Mouse (Mus musculus) T-helper 17 cell (primary cell): ENCODE data around the gene Gm21985.

ENCODE experiments used
- in situ Hi-C, 2 experiments: fragments of 300-600 bp; cut with MboI, MseI; formaldehyde crosslinking; loops; 1 replicate in 1 of 2; 2 replicates in 1 of 2; pipeline ENCODE4 v1.15.1; 2025; ENCODE audit warnings: high pct_unique_total_duplicates in 2 of 2

Gm21985 gene

DNA sequence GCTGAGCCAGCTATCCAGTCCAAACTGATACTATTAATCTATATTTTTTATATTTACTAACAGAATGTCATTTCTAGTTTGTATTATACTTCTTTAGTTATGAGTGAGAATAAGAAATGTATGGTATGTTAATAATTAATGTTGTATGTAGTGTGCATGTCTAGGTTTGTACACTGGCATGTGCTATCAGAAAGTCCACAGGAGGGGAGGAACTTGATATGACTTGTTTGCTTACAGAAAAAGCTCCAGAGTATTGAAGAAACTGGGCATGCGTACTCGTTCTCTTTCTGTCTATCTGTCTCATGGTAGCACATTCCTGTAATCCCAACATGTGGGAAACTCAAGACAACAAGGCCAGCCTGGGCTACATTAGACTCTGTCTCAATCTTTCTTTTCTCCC lies 52.1 kb downstream of the Gm21985 start:
- in situ Hi-C loops = no loop called here

DNA sequence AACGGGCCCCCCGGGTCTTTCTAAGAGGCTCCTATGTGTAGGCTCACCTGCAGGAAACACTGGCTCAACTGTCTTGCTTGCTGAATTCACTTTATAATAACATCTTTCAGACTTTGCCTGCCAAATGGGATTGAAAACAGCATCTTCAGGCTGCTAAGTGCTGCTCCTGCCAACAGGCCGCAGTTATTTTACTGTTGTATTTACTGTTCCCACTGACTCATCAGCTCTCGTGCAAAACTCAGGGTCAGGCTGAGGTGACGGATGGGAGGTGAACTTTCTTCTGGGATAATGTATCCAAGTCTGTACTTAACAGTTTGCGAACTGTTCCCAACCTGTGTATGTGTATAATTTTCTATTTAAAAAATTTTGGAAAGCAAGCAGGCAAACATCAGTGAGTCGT lies 52.8 kb downstream of the Gm21985 start:
- in situ Hi-C loops = no loop called here

DNA sequence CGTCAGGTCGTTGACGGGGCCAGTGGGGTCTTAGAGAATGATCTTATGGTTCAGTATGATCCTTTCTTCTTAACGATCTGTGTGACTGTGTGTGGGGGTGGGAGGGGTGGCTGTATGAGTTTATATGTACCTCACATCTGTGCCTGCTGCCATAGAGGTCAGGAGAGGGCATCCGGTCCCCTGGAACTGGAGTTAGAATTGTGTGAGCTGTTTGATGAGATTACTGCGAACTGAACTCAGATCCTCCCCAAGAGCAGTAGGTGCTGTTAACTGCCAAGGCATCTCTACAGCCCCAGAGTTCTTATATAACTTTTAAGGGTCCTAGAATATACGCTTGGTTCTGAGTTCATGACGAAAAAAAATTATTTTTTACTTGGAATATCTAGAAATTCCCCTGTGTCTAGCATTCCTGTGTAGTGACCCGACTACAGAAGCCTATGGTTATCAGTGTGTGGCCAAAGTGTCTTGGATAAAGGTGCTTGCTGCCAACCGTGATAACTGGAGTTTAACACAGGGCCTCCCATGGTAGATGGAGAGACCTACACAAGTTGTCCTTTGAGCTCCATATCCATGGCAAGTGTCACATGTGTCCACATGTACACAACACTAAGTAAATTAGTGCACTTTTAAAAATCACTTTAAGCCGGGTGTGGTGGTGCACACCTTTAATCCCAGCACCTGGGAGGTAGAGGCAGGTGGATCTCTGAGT lies 62.1 kb downstream of the Gm21985 start:
- in situ Hi-C loops = no loop called here

DNA sequence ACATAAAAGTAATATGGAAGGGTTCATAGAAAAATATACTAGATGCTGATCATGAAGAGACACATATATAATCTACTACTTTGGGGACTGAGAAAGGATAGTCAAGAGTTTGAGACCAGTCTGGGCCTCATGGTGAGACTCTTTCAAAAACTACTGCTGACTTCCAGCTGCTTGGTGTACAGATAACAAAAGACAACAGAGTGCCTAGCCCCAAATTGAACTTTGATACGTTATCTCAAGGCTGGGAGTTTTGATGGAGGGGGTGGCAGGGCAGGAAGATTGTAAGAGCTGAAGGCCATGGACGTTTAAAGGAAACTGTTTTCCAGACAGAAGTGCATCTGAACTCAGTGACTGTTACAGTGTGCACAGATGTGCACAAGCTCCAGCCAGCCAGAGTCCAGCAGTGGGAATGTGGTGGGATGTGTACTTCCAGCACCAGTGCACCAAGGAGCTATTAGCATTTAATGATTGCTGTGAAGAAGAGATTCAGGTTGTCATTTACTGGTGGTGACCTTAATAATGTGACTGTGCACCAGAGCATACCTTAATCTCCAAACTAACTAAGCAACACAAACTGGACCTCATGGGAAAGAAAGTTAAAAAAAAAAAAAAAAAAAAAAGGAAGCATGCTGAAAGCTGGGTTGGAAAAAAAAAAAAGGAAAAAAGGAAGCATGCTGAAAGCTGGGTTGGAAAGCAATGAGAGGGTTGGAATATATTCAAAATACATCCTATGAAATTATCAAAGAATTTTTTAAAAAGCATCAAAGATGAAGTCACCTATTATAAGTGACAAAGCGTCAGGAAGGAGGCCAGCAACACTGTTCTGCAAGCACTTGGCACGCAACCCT lies 66.2 kb downstream of the Gm21985 start:
- in situ Hi-C loops = loop anchor here in 1 of 2 experiments (10.0 kb wide), 1 partner anchor 137 kb away; no protein-coding TSS in a partner anchor

DNA sequence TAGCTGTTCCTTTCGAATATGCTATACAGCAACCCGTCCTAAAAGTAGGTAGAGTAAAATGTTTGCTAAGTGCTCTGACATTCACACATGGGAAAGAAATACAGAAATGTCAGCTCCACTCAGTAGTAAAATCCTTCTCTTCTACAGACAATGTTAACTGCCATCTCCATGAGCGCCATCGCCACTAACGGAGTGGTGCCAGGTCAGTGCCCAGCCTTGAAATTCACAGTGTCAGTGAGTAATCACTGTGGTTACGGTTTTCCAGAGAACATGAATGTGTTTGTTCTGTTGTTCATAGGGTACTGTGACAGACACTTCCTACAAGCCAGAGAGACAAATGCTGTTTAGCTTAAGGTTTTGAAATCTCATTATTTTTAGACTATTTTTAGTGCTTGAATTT lies 71.1 kb downstream of the Gm21985 start:
- in situ Hi-C loops = loop anchor here in 1 of 2 experiments (10.0 kb wide), 1 partner anchor 142 kb away; no protein-coding TSS in a partner anchor

DNA sequence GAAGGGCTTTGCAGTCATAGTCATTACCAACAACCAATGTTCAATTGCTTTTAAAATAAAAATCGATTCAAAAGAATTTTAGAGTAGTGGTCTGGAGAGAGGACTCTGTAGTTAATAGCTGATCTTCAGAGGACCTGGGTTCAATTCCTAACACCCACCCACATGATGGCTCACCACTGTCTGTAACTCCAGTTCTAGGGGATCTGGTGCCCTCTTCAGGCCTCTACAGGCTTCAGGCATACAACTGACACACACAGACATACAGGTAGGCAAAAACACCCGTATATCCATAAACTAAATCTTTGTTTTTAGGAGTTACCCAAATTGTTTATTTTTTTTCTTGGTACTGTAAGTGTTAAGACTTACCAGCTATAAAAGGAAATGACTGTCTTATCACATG lies 73.6 kb downstream of the Gm21985 start:
- in situ Hi-C loops = loop anchor here in 1 of 2 experiments (10.0 kb wide), 1 partner anchor 145 kb away; no protein-coding TSS in a partner anchor

DNA sequence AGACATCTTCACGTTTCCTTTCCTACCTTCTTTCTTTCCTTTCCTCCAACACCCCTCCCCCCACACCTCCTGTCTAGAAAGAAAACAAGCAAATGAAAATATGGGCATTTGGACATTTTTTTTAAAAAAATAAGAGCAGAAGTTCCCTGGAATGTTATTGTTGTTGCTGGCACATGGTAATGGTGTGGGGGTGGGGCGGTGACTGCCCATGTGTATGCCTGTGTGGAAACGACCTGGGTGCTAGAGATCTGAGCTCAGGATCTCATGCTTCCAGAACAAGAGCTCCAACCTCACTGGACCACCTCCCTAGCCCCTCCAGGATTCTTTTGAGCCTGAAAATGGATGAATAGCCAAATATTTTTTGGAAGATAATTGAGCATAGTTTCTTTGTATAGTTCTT lies 75.0 kb downstream of the Gm21985 start:
- in situ Hi-C loops = no loop called here

DNA sequence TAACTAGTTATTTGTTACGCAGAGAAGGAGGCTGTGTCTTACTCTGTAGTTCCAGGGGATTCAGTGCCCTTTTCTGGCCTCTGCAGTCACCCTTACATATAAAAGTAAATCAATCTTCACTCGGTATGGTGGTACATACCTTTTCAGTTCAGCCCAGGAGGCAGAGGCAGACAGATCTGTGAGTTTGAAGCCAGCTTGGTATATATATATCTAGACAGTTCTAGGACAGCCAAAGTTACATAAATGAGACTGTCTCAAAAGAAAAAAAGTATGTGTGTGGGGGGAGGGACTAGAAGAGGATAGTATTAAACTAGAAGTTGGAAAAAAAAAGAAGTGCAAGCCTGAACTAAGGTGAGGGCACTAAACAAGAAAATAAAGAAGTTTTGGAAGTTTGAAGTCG lies 82.1 kb downstream of the Gm21985 start:
- in situ Hi-C loops = loop anchor here in 1 of 2 experiments (5.0 kb wide), 1 partner anchor 51 kb away; no protein-coding TSS in a partner anchor

DNA sequence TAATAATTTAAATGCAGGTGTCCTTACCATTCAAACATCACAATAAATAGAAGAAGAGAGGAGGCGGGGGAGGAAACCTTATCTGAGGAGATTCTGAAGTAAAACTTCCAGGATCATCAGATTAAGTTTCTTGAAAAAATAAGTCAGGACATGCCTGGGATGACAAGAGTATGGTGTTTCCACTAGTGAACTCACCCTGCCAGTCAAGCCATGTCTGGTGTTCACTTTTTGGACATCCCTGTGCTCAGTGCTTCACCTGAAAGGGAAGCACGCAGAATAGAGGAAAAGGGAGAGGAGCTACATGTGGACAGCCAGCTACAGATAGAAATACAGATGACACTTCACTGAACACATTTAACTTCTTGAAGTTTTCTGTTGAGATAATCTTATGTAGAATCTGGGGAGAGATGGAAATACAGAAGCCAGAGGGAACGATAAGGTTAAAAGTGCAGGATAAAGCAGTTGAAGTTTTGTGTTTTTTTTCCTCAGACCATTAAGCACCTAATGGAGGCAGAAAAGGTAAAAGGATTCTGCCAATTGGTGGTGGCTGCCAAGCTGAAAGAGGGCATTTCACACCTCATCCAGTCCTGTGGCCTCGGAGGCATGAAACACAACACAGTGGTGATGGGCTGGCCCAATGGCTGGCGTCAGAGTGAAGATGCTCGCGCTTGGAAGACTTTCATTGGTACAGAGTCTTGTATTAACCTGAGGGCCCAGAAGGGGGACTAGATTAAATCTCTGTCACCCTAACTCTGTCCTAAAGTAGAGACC lies 87.8 kb downstream of the Gm21985 start:
- in situ Hi-C loops = loop anchor here in 1 of 2 experiments (10.0 kb wide), 1 partner anchor 1471 kb away; the partner anchor contains the start of gene Scg5

DNA sequence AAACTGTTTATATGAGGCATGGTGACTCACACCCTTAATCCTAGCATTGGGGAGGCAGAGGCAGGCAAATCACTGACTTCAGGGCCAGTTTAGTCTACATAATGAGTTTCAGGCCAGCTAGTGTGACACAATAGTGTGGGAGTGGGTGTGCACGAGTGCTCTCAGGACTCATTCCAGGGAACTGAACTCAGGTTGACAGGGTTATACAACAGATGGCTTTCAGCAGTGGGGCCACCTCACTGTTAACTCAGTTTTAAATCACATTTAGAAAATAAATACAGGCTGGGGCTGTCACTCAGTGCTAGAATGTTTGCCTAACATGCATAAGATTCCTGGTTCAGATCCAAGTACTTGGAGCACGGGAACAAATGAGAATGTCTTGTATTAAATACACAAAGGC lies 93.5 kb downstream of the Gm21985 start:
- in situ Hi-C loops = loop anchor here in 1 of 2 experiments (5.0 to 10.0 kb wide), 2 partner anchors 97 to 1465 kb away; partner anchors contain the start of genes Nop10 and Scg5

DNA sequence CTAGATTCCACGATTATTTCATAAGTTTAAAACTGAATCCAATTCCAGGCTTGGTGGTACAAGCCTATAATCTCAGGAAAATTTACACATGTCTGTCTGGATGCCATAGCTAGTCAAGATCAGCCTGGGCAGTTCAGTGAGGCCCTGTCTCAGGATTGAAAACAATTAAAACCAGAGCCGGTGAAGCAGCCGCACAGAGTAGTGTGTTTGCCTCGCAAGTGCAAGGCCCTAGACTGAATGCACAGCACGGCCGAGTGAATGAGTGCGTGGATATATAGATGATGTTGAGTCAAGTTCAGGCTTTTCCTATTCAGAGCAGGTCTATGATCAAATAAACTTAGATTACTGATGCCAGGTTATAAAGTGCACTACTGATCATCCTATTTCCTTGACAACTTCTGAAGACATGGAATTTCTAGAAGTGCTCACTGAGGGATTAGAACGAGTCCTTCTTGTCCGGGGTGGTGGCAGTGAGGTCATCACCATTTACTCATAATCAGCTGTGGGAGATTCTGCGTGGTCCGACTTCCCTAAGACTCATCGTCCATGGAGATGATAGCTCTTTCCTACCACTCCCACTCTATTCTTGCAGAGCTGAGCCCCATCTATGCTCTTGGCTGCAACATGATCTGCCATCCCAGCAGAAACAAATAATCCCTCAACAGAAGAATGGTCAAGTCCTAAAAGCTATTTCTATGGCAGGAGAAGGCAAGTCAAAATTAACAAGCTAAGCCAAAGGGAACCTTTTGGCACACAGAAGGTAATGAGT lies 94.1 kb downstream of the Gm21985 start:
- in situ Hi-C loops = no loop called here

DNA sequence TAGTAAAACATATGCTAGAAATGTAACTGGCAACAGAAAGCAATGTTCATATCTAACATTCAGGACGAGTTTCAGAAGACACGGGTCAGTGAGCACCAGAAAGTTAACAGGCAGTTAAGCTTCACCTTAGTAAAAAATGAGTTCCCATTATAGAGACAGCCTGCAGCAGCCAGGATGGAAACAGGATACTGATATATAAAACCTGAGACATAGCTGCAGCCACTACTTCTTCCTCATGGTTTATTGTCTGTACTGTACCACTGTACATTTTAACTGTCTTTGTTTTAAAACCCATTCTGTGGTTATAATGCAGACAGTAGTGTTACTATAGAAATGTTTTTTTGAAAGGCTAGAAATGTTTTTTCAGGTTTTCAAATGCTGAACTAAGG lies 94.7 kb downstream of the Gm21985 start:
- in situ Hi-C loops = no loop called here

DNA sequence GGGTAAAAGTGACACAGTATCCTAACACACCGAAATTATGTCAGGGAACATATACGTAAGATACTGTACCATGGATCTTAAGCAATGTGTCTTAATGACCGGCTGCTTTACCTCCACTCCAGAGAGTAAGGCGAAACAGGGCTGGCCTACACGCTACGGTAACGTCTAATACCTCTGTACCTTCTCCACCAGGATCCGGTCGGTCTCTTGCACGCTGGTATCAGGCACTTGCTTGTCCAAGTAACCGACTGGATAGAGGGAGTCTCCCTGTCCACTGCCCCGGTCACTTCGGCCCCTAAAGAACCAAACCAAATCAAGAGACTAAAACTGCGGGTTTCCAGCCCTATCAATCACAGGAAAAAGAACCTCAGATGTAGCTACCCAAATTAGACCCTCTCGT lies 101.1 kb downstream of the Gm21985 start:
- in situ Hi-C loops = no loop called here

DNA sequence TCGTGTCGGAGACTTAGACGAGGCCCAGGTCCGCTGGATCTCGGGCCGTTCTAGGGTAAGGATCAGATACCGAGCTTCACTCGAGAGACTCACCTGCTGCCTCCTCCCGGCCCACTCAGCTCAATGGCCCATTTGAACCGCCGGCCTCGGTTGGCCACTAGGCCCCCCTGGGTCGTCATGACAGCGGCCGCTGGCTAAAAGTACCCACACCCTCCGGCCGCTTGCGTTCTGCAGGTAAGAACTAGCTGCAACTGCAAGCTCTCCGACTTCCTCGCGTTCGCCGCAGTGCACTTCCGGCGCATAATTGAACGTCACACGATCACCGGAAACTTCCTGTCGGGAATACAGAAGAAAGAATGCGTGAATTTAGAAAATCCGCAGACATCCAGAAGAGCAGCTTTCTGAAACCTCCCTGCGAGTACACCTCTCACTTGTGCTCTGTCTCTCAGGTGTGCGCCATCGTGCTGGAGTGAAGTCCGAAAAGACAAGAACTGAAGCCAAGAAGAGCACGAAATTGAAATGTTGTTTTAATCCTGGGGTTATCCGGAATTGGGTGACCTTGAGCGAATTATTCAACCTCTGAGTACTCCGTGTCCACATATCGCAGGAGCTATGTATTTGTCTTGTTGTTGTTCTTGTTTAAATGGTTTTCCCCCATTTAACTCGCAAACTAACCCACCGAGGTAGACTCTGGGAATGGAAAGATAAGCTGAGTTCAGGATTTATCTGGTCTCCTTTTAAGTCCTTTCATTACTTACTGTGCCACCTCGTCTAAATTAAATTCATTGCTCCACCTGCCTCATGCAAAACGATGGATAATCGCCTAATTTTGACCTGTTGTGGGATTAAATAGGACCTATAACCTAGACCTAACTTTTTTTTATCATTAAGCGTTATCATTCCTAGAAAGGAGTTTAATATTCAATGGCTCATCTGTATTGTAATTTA lies 101.9 kb downstream of the Gm21985 start, which contains the start of gene Emc4:
Gene Emc4, minus strand, starts transcription at position 302 of the 948 bp plus-strand sequence.
- in situ Hi-C loops = no loop called here

DNA sequence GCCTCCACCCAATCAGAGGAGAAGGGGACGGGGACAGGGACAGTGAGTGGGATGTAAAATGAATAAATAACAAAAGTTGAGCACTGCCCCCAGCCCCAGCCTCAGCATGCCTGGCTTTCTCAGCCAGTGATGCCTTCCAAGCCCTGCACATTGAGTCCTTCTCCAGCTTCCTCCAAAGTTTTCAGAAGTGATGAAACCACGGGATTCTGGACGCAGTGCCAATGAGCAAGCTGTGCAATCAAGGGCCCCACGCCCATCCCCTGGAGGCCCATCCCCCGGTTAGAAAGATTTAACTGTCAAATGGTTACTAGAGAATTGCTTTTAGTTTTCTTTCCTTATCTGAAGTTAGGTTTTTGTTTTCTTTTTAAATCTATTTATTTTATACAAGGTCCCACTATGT lies 103.8 kb downstream of the Gm21985 start:
- in situ Hi-C loops = loop anchor here (5.0 kb wide), 2 partner anchors 82 to 108 kb away; partner anchors contain the start of genes Emc7 (in 2 of the 2) and Nop10 (in 1 of the 2)

DNA sequence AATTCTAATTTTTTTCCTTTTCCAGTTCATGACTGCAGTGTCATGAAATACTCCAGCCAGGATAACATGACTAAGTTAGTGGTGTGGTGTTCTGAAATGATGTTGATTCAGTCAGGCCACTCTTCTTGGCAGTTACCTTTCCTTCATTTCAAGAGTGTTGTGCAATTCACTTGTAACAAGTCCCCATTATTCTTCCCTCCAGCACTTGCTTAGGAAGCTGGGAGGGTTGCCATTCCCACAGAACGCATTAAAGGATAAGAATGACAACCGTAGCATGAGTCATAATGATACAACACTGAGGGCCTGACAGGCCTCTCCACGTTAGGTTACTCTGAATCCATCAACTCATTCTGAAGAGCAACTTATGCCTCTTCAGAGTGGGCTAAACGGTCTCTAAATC lies 107.0 kb downstream of the Gm21985 start:
- in situ Hi-C loops = loop anchor here (5.0 kb wide), 2 partner anchors 79 to 111 kb away; partner anchors contain the start of genes Emc7 (in 2 of the 2) and Nop10 (in 1 of the 2)

DNA sequence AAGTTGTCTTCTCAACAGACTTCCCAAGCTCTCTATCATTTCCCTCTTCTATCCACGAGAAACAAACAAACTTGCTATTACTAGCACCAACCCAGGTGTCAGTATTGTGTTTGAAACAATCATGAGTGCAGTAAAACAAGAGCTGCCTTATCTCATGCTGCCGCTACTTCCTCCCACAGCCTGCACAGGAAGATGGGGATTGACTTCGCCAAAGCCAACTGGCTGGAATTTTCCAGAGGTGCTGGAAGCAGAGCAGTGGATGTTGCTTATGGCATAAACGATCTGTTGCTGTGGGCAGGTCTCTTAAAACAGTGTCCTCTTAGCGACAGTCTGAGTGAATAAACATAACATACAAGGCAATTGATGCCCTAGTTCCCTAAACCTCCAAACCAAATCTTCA lies 108.5 kb downstream of the Gm21985 start:
- in situ Hi-C loops = loop anchor here (5.0 kb wide), 3 partner anchors 78 to 112 kb away; partner anchors contain the start of genes Emc7 (in 2 of the 2), Chrm5 (in 1 of the 2) and Nop10 (in 1 of the 2)

DNA sequence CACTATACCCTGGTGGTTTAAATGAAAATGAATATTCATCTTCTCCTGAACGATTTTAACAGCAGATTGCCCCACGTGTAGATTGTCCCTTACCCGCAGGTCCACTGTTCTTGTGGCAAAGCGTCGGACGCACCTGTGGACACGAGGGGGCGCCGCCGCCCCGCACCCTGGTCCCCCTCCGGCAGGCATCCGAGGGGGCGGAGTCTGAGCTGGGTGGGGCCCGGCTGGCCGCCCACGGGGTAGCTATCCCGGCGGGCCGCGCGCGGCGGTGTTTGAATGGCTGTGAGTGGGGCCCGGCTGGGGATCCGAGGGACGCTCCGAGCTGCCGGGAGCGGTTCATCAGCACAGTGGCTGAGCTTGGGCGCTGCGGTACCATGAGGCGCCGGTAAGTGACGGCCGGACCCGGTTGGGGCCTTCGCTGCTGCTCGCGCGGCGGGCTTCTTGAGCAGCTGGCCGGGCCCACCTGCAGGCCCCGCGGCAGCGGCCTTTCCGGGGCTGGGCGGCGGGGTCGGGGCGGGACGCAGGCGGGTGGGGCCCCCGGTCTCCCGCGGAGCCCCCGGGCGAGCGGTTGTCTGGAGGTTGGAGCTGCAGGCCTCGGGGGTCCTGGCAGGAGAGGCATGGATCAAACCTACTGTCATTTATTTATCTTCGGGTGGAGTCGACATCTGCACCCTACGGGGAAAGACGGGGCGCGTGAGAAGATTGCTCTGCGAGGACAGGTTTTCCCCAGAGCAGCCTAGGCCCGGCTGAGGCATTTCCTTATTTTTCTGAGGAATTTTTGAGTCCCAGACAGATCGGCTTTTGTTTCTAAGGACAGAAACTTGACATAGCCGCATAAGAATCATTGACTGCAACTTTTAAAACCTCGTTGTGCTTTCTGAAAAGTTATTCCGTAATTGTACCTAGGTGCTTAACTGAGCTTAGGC lies 113.1 kb downstream of the Gm21985 start, which contains the start of gene Katnbl1:
Gene Katnbl1, plus strand, starts transcription at position 239 of the 926 bp plus-strand sequence.
- in situ Hi-C loops = loop anchor here in 1 of 2 experiments (5.0 kb wide), 1 partner anchor 103 kb away; the partner anchor contains the start of gene Chrm5
